Mouse (Mus musculus): ENCODE data around the gene Stxbp2. TPM values are rescaled to one million over a fixed set of nuclear protein-coding genes. Genes with fewer than 3 reads are reported as not detected.
"Not testable (repeated sequence)": the region's sequence is repeated elsewhere in the genome, so short reads cannot be mapped to it uniquely, and the experiment has no call there.

Gene Stxbp2
- 100 to 1,000 TPM in 2 of 4 experiments, 10 to 100 TPM in 2; 76.2 to 107 (median 99.8) TPM for total RNA-seq (2022)

GRCm38 (mm10) chr8:3630647-3631477 lies at the start of gene Stxbp2:
Gene Stxbp2, plus strand, starts transcription at chr8:3630955.
- DNase-seq, result peak; percentile 61

- DNase-seq, result not testable (repeated sequence)
Observed at GRCm38 (mm10) chr8:3581961-3582360, 48.8 kb upstream of the Stxbp2 start.

GRCm38 (mm10) chr8:3586452-3586851 lies 44.3 kb upstream of the Stxbp2 start:
- DNase-seq, result no peak

- DNase-seq, result no peak
Observed at GRCm38 (mm10) chr8:3586993-3587390, 43.8 kb upstream of the Stxbp2 start, which contains the start of gene Camsap3. Gene Camsap3, plus strand, starts transcription at chr8:3587293.

GRCm38 (mm10) chr8:3587391-3588257 lies 43.1 kb upstream of the Stxbp2 start:
- no peak for DNase-seq

GRCm38 (mm10) chr8:3588258-3588633 lies 42.5 kb upstream of the Stxbp2 start:
- DNase-seq, result no peak

GRCm38 (mm10) chr8:3593470-3593869 lies 37.3 kb upstream of the Stxbp2 start:
- DNase-seq, result no peak

- no peak for DNase-seq
Observed at GRCm38 (mm10) chr8:3594466-3594865, 36.3 kb upstream of the Stxbp2 start.

- DNase-seq, result no peak
Observed at GRCm38 (mm10) chr8:3598054-3598453, 32.7 kb upstream of the Stxbp2 start.

- no peak for DNase-seq
Observed at GRCm38 (mm10) chr8:3599219-3599618, 31.5 kb upstream of the Stxbp2 start.

GRCm38 (mm10) chr8:3600401-3600800 lies 30.4 kb upstream of the Stxbp2 start:
- no peak for DNase-seq

- DNase-seq, result no peak
Observed at GRCm38 (mm10) chr8:3603439-3603838, 27.3 kb upstream of the Stxbp2 start.

GRCm38 (mm10) chr8:3606593-3606992 lies 24.2 kb upstream of the Stxbp2 start:
- no peak for DNase-seq

- DNase-seq, result no peak
Observed at GRCm38 (mm10) chr8:3607822-3608221, 22.9 kb upstream of the Stxbp2 start.

GRCm38 (mm10) chr8:3609046-3609815 lies 21.5 kb upstream of the Stxbp2 start:
- no peak for DNase-seq

- no peak for DNase-seq
Observed at GRCm38 (mm10) chr8:3609816-3610150, 21.0 kb upstream of the Stxbp2 start.

GRCm38 (mm10) chr8:3621199-3621970 lies 9.4 kb upstream of the Stxbp2 start, which contains the start of the genes Xab2 and Pet100:
Gene Xab2, minus strand, starts transcription at chr8:3621316.
Gene Pet100, plus strand, starts transcription at chr8:3621548.
- DNase-seq, result peak; percentile 99

GRCm38 (mm10) chr8:3622119-3622518 lies 8.6 kb upstream of the Stxbp2 start:
- no peak for DNase-seq

GRCm38 (mm10) chr8:3625445-3625844 lies 5.3 kb upstream of the Stxbp2 start, which contains the start of gene Pcp2:
Gene Pcp2, minus strand, starts transcription at chr8:3625545.
- no peak for DNase-seq

GRCm38 (mm10) chr8:3626971-3627370 lies 3.8 kb upstream of the Stxbp2 start:
- DNase-seq, result no peak

- no peak for DNase-seq
Observed at GRCm38 (mm10) chr8:3628014-3628413, 2.7 kb upstream of the Stxbp2 start.

- DNase-seq, result no peak
Observed at GRCm38 (mm10) chr8:3631478-3631875, 722 bp downstream of the Stxbp2 start.

Data from adrenal gland, adult 8-10 months (tissue).